14 mouse cellular contexts compared by ENCODE assay signal in the genomic region with DNA sequence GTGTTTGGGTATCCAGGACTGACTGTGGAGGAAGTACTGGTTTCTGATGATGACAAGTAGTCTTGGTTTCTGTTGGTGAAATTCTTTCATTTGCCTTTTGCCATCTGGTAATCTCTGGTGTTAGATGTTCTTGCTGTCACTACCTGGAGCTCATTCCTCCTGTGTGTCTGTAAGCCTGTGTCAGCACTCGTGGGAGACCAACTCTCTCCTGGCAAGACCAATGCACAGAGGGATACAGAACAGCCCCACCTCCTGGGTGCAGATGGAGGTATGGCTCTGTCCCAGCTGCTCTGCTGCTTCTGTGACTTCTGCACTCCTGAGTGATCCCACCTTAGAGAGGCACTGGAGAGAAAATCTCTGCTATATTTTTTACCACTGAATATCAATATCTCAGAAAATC.
"Had no signal": no experiment of that assay in that cellular context is flagged by ENCODE, and none has a peak within 500 bp of the region (broad histone marks: within the 10 kb centered on the region; RNA-seq: fewer than 3 reads in every experiment).

No protein-coding gene starts in this region.

- DNase-seq: gastrocnemius, postnatal 14 days; gastrocnemius, postnatal 36 days; heart, adult 11 months; heart, adult 2 months; heart, postnatal 10 days; heart, postnatal 36 days; kidney, adult 11 months; kidney, adult 8-10 months; kidney, postnatal 10 days; kidney, postnatal 25 days; kidney, postnatal 4 days; liver; liver, embryonic 13.5 days; liver, postnatal 0 days had no signal
